Mouse (Mus musculus) small intestine, adult 2 months (tissue): ENCODE data around the gene Plac9a. TPM values are rescaled to one million over a fixed set of nuclear protein-coding genes. Genes with fewer than 3 reads are reported as not detected.

Source experiments
- H3K27ac ChIP-seq: fragments of 200-500 bp; 2 replicates; pipeline ENCODE4 v1.5.1; 2012; ENCODE audit warnings: low read depth, low read length, control low read depth, inconsistent platforms; ENCODE audit not compliant: insufficient read depth
- H3K27me3 ChIP-seq: fragments of 200-500 bp; 2 replicates; pipeline ENCODE4 v1.6.1; 2012; ENCODE audit warnings: mild to moderate bottlenecking, moderate library complexity, low read length, inconsistent platforms; ENCODE audit not compliant: control insufficient read depth, insufficient read depth
- H3K36me3 ChIP-seq: fragments of 200-500 bp; 2 replicates; pipeline ENCODE4 v1.6.1; 2012; ENCODE audit warnings: mild to moderate bottlenecking, low read length, control low read depth, inconsistent platforms; ENCODE audit not compliant: control insufficient read depth, insufficient read depth
- H3K4me1 ChIP-seq: fragments of 200-500 bp; 2 replicates; pipeline ENCODE4 v1.6.1; 2012; ENCODE audit warnings: low read length, inconsistent platforms, mixed read lengths; ENCODE audit not compliant: control insufficient read depth, insufficient read depth, insufficient read length
- H3K4me3 ChIP-seq: fragments of 200-500 bp; 2 replicates; pipeline ENCODE4 v1.5.1; 2012; ENCODE audit warnings: low read depth, mild to moderate bottlenecking, control low read depth, inconsistent platforms, low read length, moderate library complexity
- CTCF ChIP-seq: fragments of 200-500 bp; IDR thresholded peaks from 2 replicates; pipeline ENCODE4 v1.5.1; 2012; ENCODE audit warnings: low read depth, mild to moderate bottlenecking, control low read depth, inconsistent platforms, low read length, moderate library complexity, mixed read lengths; ENCODE audit not compliant: insufficient replicate concordance, insufficient read length; ENCODE audit errors: extremely low read depth
- POLR2A ChIP-seq: fragments of 200-500 bp; IDR thresholded peaks from 2 replicates; pipeline ENCODE4 v1.6.1; 2012; ENCODE audit warnings: low read depth, mild to moderate bottlenecking, control low read depth, inconsistent platforms, low read length, moderate library complexity
- WGBS: fragments of 180-500 bp; shearing (Covaris S2); methylation state at CpG from one replicate; pipeline ENCODE4 v1.1.7; 2018; 5-methylcytosine and 5-hydroxymethylcytosine counted together
- polyA plus RNA-seq: library from polyadenylated mRNA; depleted of rRNA; stranded (reverse); fragments of >200 nt; gene quantifications from 2 replicates; pipeline ENCODE4 v1.2.3, GENCODE M21; 2012; rRNA removed

Gene Plac9a
- polyA plus RNA-seq, 1 experiment: not detected

DNA sequence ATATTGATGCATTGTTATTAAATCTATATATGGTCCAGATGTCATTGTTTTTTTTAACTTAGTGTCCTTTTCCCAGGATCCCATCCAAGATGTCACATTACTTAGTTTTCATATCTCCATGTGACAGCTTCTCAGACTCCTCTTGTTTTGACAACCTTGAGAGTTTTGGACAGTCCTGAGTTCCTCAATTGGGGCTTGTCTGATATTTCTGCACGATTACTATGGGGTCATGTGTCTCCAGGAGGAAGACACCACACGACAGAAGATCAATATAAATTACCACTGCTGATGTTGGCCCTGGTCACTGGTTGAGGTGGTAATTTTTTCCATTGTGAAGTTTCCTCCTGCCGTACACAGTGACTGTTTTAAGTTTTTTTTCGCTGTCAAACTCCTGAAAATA is 61.3 kb downstream of the Plac9a start:
- H3K27ac ChIP-seq: no peak overlapping the region
- WGBS: under 1% methylated on average over 4 of the region's 4 CpGs

DNA sequence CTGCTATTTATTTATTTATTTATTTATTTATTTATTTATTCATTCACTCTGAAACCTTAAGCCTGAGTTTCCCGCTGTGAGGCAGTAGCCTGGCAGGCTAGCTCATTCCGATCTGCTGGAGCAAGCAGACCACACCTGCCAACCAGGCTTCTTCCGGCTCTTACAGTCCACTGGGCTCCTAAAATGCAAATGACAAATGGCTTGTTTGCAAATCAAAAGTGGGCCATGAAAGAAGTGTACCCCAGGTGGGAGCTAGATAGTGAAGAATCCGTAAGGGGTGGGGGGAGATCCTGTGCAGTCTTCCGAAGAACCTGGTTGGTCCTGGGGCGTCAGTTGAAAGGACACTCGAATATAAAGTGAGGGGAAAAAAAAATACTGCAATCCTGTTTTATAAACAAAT is 61.9 kb downstream of the Plac9a start:
- WGBS: 87% methylated on average over 7 of the region's 7 CpGs
- Histone ChIP-seq H3K4me1 (peaks cover 11% of the 10 kb centered on the region; the same call in 1 of the 2 replicates), H3K27ac (no peak overlapping the region), H3K27me3 (no peaks in the 10 kb centered on the region), H3K4me3 (no peak overlapping the region), H3K36me3 (no peaks in the 10 kb centered on the region)
- TF ChIP-seq POLR2A (no peak), CTCF (no peak)

More for the DNA sequence above, 61.3 kb downstream of the Plac9a start:
- Histone ChIP-seq H3K27me3 (no peaks in the 10 kb centered on the region), H3K36me3 (no peaks in the 10 kb centered on the region), H3K4me3 (peak overlapping the region; percentile 82), H3K4me1 (peaks cover 16% of the 10 kb centered on the region; the same call in 1 of the 2 replicates)
- TF ChIP-seq CTCF (no peak), POLR2A (no peak)

DNA sequence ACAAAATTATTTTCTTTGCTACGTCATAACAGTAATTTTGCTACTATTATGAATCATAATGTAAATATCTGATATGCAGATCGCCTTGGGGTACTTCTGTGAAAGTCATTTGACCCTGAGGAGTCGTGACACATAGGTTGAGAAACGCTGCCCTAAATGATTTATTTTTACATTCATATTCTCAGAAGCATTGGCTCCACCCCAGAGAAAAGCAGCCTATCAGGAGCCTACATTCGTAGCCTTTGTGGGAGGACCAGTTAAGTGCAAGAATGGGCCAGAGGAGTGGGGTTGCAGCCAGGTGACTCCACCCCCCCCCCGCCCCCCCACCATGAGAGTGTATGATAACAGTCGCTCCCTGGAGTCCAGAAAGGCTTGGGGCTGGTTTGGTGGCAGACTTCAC is 63.1 kb downstream of the Plac9a start:
- Histone ChIP-seq H3K27me3 (no peaks in the 10 kb centered on the region), H3K27ac (no peak overlapping the region), H3K4me1 (peaks cover 3% of the 10 kb centered on the region; the same call in 1 of the 2 replicates), H3K36me3 (no peaks in the 10 kb centered on the region), H3K4me3 (no peak overlapping the region)
- TF ChIP-seq CTCF (no peak), POLR2A (no peak)
- WGBS: 69% methylated on average over 7 of the region's 7 CpGs

DNA sequence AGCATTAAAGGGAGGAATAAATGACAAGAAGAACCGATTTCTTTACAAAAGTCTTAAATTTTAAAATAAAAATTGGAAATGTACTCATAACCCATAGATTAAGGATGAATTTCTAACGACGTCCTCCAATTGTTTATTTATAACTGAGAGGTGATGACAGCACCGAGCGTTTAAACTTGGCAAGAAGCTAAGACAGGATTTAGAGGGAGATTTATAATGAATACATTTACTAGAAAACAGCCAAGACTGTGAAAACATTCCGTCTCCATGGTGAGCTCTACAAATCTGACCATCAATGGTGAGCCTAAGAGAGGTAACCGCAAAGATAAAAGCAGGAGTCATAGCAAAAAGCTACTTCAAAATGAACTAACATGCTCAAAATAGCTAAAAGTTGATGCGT is 64.5 kb downstream of the Plac9a start:
- TF ChIP-seq POLR2A (no peak), CTCF (no peak)
- Histone ChIP-seq H3K27ac (no peak overlapping the region), H3K4me3 (no peak overlapping the region), H3K36me3 (no peaks in the 10 kb centered on the region), H3K4me1 (no peaks in the 10 kb centered on the region; the same call in 1 of the 2 replicates), H3K27me3 (no peaks in the 10 kb centered on the region)
- 76% methylated on average over 8 of the region's 8 CpGs for WGBS

Other genes with a start within 250 kb of the Plac9a start
- 66.8 and 80.1 TPM in 2 replicates for gene Ppif, start 208.9 kb downstream of the Plac9a start, polyA plus RNA-seq
- 9.0 and 10.1 TPM in 2 replicates for gene Zcchc24, start 134.1 kb downstream of the Plac9a start, polyA plus RNA-seq
- 71.5 and 153 TPM in 2 replicates for gene Anxa11, start 60.9 kb downstream of the Plac9a start, polyA plus RNA-seq
- 5.7 and 6.4 TPM in 2 replicates for gene Tmem254a, start 24.6 kb upstream of the Plac9a start, polyA plus RNA-seq
- gene Cphx1, start 35.2 kb upstream of the Plac9a start, polyA plus RNA-seq: not detected in 2 replicates
- gene Duxbl1, start 75.5 kb upstream of the Plac9a start, polyA plus RNA-seq: 0.06 and 0.13 TPM in 2 replicates
- 51.0 and 166 TPM in 2 replicates for gene Gm9780, start 139.6 kb upstream of the Plac9a start, polyA plus RNA-seq
- 15.8 and 17.2 TPM in 2 replicates for gene Tmem254c, start 164.3 kb upstream of the Plac9a start, polyA plus RNA-seq
- not detected in 2 replicates for gene Cphx2, start 178.4 kb upstream of the Plac9a start, polyA plus RNA-seq
- gene Cphx3, start 179.2 kb upstream of the Plac9a start, polyA plus RNA-seq: not detected in 2 replicates
- 0.08 TPM in 1 of 2 replicates, not detected in the other for gene Duxbl2, start 215.2 kb upstream of the Plac9a start, polyA plus RNA-seq